Mouse (Mus musculus): ENCODE measurements at regions not wholly inside any gene's neighbourhood (a gene's known extent, or its start where the extent isn't known, plus 50 kb on each side); places are given as distances from the start of the nearest gene placed in this dataset.
A peak's percentile ranks its signal among the peaks of the same experiment; 100 is the strongest.

- ATAC-seq = no peak
- no peaks in the 10 kb centered on the region for H3K36me3 ChIP-seq
- H3K4me3 ChIP-seq (replicated peaks) = no peak overlapping the region
- 85% methylated on average over 3 of the region's 3 CpGs for WGBS
- H3K9ac ChIP-seq (replicated peaks) = no peak overlapping the region
- peaks cover 14% of the 10 kb centered on the region for H3K4me1 ChIP-seq (replicated peaks)
- no peak overlapping the region for H3K27ac ChIP-seq
- no peak overlapping the region for H3K4me2 ChIP-seq (replicated peaks)
- H3K27me3 ChIP-seq = no peaks in the 10 kb centered on the region
- H3K9me3 ChIP-seq = no peaks in the 10 kb centered on the region
Observed at GRCm38 (mm10) chr1:193623571-193623970, 253.5 kb upstream of the Camk1g start.

GRCm38 (mm10) chr1:193618250-193618649 is 248.2 kb upstream of the Camk1g start:
- Histone ChIP-seq H3K27ac (no peak overlapping the region), H3K27me3 (no peaks in the 10 kb centered on the region), H3K4me2 (replicated peaks) (no peak overlapping the region), H3K9ac (replicated peaks) (no peak overlapping the region), H3K4me1 (replicated peaks) (peaks cover 11% of the 10 kb centered on the region; the same call in 1 of the 2 replicates), H3K9me3 (no peaks in the 10 kb centered on the region), H3K36me3 (no peaks in the 10 kb centered on the region), H3K4me3 (replicated peaks) (no peak overlapping the region)
- 67% methylated on average over 8 of the region's 8 CpGs for WGBS
- no peak for ATAC-seq

GRCm38 (mm10) chr1:193610471-193610870 is 240.4 kb upstream of the Camk1g start:
- H3K4me1 ChIP-seq (replicated peaks) = no peaks in the 10 kb centered on the region
- H3K9me3 ChIP-seq = no peaks in the 10 kb centered on the region
- H3K4me2 ChIP-seq (replicated peaks) = no peak overlapping the region
- H3K27me3 ChIP-seq = no peaks in the 10 kb centered on the region
- 90% methylated on average over 4 of the region's 4 CpGs for WGBS
- no peak overlapping the region for H3K27ac ChIP-seq
- H3K9ac ChIP-seq (replicated peaks) = no peak overlapping the region
- H3K4me3 ChIP-seq (replicated peaks) = no peak overlapping the region
- H3K36me3 ChIP-seq = no peaks in the 10 kb centered on the region
- no peak for ATAC-seq

- no peaks in the 10 kb centered on the region for H3K36me3 ChIP-seq
- H3K27me3 ChIP-seq = no peaks in the 10 kb centered on the region
- no peak overlapping the region for H3K9ac ChIP-seq (replicated peaks)
- H3K9me3 ChIP-seq = no peaks in the 10 kb centered on the region
- H3K4me3 ChIP-seq (replicated peaks) = no peak overlapping the region
- no peaks in the 10 kb centered on the region for H3K4me1 ChIP-seq (replicated peaks)
- WGBS = 75% methylated on average over 4 of the region's 4 CpGs
- H3K4me2 ChIP-seq (replicated peaks) = no peak overlapping the region
- ATAC-seq = no peak
- no peak overlapping the region for H3K27ac ChIP-seq
Observed at GRCm38 (mm10) chr1:193599895-193600294, 229.8 kb upstream of the Camk1g start.

GRCm38 (mm10) chr1:193599163-193599562 is 229.1 kb upstream of the Camk1g start:
- H3K36me3 ChIP-seq = no peaks in the 10 kb centered on the region
- no peaks in the 10 kb centered on the region for H3K4me1 ChIP-seq (replicated peaks)
- 34% methylated on average over 1 of the region's 1 CpGs for WGBS
- no peak overlapping the region for H3K4me3 ChIP-seq (replicated peaks)
- no peaks in the 10 kb centered on the region for H3K9me3 ChIP-seq
- H3K27me3 ChIP-seq = no peaks in the 10 kb centered on the region
- H3K27ac ChIP-seq = no peak overlapping the region
- no peak overlapping the region for H3K9ac ChIP-seq (replicated peaks)
- no peak overlapping the region for H3K4me2 ChIP-seq (replicated peaks)
- no peak for ATAC-seq

- H3K4me3 ChIP-seq (replicated peaks) = no peak overlapping the region
- no peak overlapping the region for H3K4me2 ChIP-seq (replicated peaks)
- peak; percentile 80 for ATAC-seq
- no peaks in the 10 kb centered on the region for H3K36me3 ChIP-seq
- no peaks in the 10 kb centered on the region for H3K9me3 ChIP-seq
- no peaks in the 10 kb centered on the region for H3K27me3 ChIP-seq
- peaks cover 37% of the 10 kb centered on the region for H3K4me1 ChIP-seq (replicated peaks)
- H3K27ac ChIP-seq = peak overlapping the region; percentile 72
- 13% methylated on average over 5 of the region's 5 CpGs for WGBS
- H3K9ac ChIP-seq (replicated peaks) = no peak overlapping the region
Observed at GRCm38 (mm10) chr1:193590301-193590829, 220.3 kb upstream of the Camk1g start.

- Histone ChIP-seq H3K4me3 (replicated peaks) (no peak overlapping the region), H3K4me1 (replicated peaks) (peaks cover 37% of the 10 kb centered on the region), H3K27me3 (no peaks in the 10 kb centered on the region), H3K4me2 (replicated peaks) (no peak overlapping the region), H3K9me3 (no peaks in the 10 kb centered on the region), H3K9ac (replicated peaks) (no peak overlapping the region), H3K27ac (no peak overlapping the region), H3K36me3 (no peaks in the 10 kb centered on the region)
- WGBS = 18% methylated on average over 12 of the region's 12 CpGs
- ATAC-seq = peak; percentile 64
Observed at GRCm38 (mm10) chr1:193588477-193589464, 218.7 kb upstream of the Camk1g start.

- Histone ChIP-seq H3K27me3 (no peaks in the 10 kb centered on the region), H3K27ac (no peak overlapping the region)
- no peak for ATAC-seq
Observed at GRCm38 (mm10) chr1:193587317-193587716, 217.2 kb upstream of the Camk1g start.

GRCm38 (mm10) chr1:193586896-193587295 is 216.8 kb upstream of the Camk1g start:
- no peaks in the 10 kb centered on the region for H3K36me3 ChIP-seq
- H3K27ac ChIP-seq = no peak overlapping the region
- no peak for ATAC-seq
- H3K4me1 ChIP-seq (replicated peaks) = peaks cover 37% of the 10 kb centered on the region
- H3K4me3 ChIP-seq (replicated peaks) = no peak overlapping the region
- no peak overlapping the region for H3K9ac ChIP-seq (replicated peaks)
- WGBS = 86% methylated on average over 6 of the region's 6 CpGs
- no peaks in the 10 kb centered on the region for H3K27me3 ChIP-seq
- no peaks in the 10 kb centered on the region for H3K9me3 ChIP-seq
- no peak overlapping the region for H3K4me2 ChIP-seq (replicated peaks)

More at GRCm38 (mm10) chr1:193587317-193587716, 217.2 kb upstream of the Camk1g start:
- Histone ChIP-seq H3K4me3 (replicated peaks) (no peak overlapping the region), H3K4me1 (replicated peaks) (peaks cover 37% of the 10 kb centered on the region), H3K9me3 (no peaks in the 10 kb centered on the region), H3K36me3 (no peaks in the 10 kb centered on the region), H3K4me2 (replicated peaks) (no peak overlapping the region), H3K9ac (replicated peaks) (no peak overlapping the region)
- 77% methylated on average over 2 of the region's 2 CpGs for WGBS

- Histone ChIP-seq H3K36me3 (no peaks in the 10 kb centered on the region), H3K4me1 (replicated peaks) (peaks cover 19% of the 10 kb centered on the region), H3K27ac (no peak overlapping the region), H3K27me3 (no peaks in the 10 kb centered on the region), H3K9me3 (no peaks in the 10 kb centered on the region), H3K9ac (replicated peaks) (no peak overlapping the region), H3K4me2 (replicated peaks) (no peak overlapping the region), H3K4me3 (replicated peaks) (no peak overlapping the region)
- 72% methylated on average over 2 of the region's 2 CpGs for WGBS
- ATAC-seq = no peak
Observed at GRCm38 (mm10) chr1:193583791-193584190, 213.7 kb upstream of the Camk1g start.

- 82% methylated on average over 4 of the region's 4 CpGs for WGBS
- H3K4me3 ChIP-seq (replicated peaks) = no peak overlapping the region
- H3K4me1 ChIP-seq (replicated peaks) = peaks cover 11% of the 10 kb centered on the region
- H3K27ac ChIP-seq = no peak overlapping the region
- no peak overlapping the region for H3K4me2 ChIP-seq (replicated peaks)
- H3K27me3 ChIP-seq = no peaks in the 10 kb centered on the region
- H3K9ac ChIP-seq (replicated peaks) = no peak overlapping the region
- H3K9me3 ChIP-seq = no peaks in the 10 kb centered on the region
- ATAC-seq = no peak
- no peaks in the 10 kb centered on the region for H3K36me3 ChIP-seq
Observed at GRCm38 (mm10) chr1:193580393-193580792, 210.3 kb upstream of the Camk1g start.

- Histone ChIP-seq H3K9me3 (no peaks in the 10 kb centered on the region), H3K4me3 (replicated peaks) (no peak overlapping the region), H3K9ac (replicated peaks) (no peak overlapping the region), H3K27me3 (no peaks in the 10 kb centered on the region), H3K4me2 (replicated peaks) (no peak overlapping the region), H3K36me3 (no peaks in the 10 kb centered on the region), H3K27ac (no peak overlapping the region), H3K4me1 (replicated peaks) (peaks cover 11% of the 10 kb centered on the region)
- ATAC-seq = no peak
- 31% methylated on average over 3 of the region's 3 CpGs for WGBS
Observed at GRCm38 (mm10) chr1:193579671-193580070, 209.6 kb upstream of the Camk1g start.

All from midbrain, embryonic 13.5 days (tissue).